Mouse (Mus musculus): ENCODE data around the gene Enpp3.

DNA sequence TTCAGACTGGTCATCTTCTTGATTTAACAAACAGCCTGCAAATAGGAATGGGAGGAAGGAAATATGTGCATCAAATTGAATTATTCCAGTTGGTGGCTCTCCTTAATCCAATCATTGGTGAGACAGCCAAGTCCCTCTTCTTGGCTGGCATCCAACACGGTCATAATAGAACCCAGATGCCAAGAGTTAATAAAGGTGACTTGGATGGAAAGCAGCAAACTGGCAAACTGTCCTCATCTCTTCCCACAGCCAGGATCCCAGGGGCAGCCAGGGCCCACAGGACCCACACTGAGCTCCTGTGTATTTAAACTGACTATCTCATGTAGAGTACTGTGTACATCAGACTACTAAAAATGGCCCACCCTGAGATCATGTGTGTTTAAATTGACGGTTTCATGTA, 104.2 kb downstream of the Enpp3 start:
- TF ChIP-seq POLR2A (IDR thresholded peaks at IDR 0.05; ENCODE audit: insufficient read depth, low read depth, low read length) (no peak), CTCF (IDR thresholded peaks at IDR 0.05) (no peak), EP300 (IDR thresholded peaks at IDR 0.05; ENCODE audit: insufficient read depth, low read depth, low read length) (no peak)

All from heart, adult 2 months (tissue).